Mouse (Mus musculus): ENCODE data around the gene Psen2. TPM values are rescaled to one million over a fixed set of nuclear protein-coding genes. Genes with fewer than 3 reads are reported as not detected.

The Psen2 gene
- polyA plus RNA-seq, 1 experiment from 2014 or later, result 20.6 TPM

DNA sequence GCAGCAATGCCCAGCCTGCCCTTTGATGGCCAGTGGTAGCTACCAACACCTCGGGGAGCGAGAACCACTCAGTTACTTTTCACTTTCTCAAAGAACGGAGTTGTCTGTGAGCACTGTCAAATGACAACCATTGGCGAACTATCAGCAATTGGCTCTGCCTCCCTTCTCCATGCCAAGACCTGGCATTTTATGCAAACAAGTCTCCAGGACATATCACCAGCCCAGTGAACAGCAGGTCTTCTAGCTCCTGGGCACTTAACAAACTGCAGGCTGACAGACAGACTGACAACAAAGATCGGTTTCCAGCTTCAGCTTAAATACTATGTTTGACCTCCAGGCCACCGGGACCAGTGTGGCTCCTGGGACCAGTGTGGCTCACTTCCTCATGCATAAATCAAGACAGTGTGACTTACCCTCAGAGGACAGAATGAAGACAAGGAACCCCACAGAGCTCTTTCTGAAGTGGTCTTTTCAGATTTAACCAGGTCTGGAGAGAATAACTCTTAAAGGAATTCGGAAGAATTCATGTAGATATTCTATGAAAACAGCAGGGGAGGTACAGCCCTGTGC lies 71.5 kb downstream of the Psen2 start:
- no peak for TF ChIP-seq CTCF (IDR thresholded peaks at IDR 0.05)
- ChIA-PET POLR2A (no interaction called here), CTCF (no interaction called here)
- in situ Hi-C loops (cut with MboI; ENCODE audit: low pct_unique_long_range_greater_than_20kb), result no loop called here
- no peak for ATAC-seq
- DNase-seq (ENCODE audit: low read depth, low spot score), result no peak
- H3K27me3 ChIP-seq, result peaks cover 5% of the 10 kb centered on the region

DNA sequence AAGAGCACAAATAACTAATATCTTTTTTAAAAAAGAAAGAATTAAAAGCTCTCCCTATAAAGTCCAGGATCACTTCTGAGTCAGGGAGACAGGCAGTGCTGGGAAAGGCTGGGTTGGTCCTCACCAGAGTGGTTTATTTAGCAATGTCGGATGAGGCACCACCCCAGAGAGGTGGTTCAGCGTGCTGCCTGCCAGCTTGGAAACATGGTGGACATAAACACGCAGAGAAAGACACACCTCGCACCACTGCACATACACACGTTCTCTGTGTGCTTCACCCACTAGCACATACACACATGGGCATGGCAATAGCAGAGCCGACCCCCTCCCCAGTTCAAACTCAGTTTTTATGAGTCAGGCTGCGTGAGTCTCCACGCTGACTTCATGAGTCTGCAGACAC lies 72.1 kb downstream of the Psen2 start:
- ChIA-PET CTCF (no interaction called here), POLR2A (no interaction called here)
- TF ChIP-seq CTCF (IDR thresholded peaks at IDR 0.05), result no peak
- peaks cover 5% of the 10 kb centered on the region for H3K27me3 ChIP-seq
- in situ Hi-C loops (cut with MboI; ENCODE audit: low pct_unique_long_range_greater_than_20kb), result no loop called here
- ATAC-seq (no peak), DNase-seq (ENCODE audit: low read depth, low spot score) (no peak)

DNA sequence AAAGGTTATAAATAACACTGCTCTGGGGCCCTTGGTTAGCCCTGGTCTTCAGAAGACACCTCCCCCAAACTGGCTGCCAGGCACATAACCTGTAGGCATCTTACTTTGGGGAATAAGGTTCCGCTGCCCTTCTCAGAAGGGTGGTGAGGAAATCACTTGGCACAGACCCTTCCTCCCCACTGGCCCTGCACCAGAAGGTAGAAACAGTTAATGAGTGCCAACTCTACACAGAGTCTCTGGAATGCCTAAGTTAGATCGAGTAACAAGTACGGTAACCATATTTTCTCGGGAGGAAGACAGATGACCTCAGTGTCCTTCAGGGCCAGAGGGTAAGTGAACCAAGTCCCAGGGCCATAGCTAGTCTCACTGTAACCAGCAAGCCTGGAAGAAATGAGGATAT lies 74.3 kb downstream of the Psen2 start:
- CTCF ChIA-PET, result no interaction called here
- in situ Hi-C loops (cut with MboI; ENCODE audit: low pct_unique_long_range_greater_than_20kb), result no loop called here
- no peak for DNase-seq (ENCODE audit: low read depth, low spot score)
- H3K27me3 ChIP-seq, result peaks cover 5% of the 10 kb centered on the region
- no peak for TF ChIP-seq CTCF (IDR thresholded peaks at IDR 0.05)
- POLR2A ChIA-PET, result no interaction called here
- ATAC-seq, result no peak

DNA sequence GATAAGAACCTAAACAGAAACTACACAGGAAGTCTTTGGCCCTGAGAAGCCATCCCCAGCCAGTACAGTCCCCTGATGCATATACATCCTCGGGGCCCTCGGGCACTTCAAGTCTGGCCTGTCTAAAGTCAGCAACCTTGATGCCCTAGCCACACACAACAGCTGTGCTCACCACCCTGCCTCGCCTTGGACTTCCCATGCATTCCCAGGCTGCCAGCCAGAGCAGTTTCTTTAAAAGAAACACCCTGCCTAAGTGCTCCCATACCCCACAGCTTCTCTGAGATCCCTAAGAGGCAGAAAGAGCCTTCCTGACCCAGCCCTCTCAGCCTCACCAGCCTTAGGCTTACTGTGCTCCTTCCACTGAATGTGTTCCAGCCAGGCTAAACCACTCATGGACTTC lies 76.9 kb downstream of the Psen2 start:
- in situ Hi-C loops (cut with MboI; ENCODE audit: low pct_unique_long_range_greater_than_20kb), result no loop called here
- DNase-seq (ENCODE audit: low read depth, low spot score), result no peak
- POLR2A ChIA-PET, result interaction anchor here (0.7 kb wide), 1 partner anchor 55 kb away, joined by 4 read pairs; no protein-coding TSS in a partner anchor
- CTCF ChIA-PET, result interaction anchor here (1.1 kb wide), 1 partner anchor 29 kb away, joined by 3 read pairs; no protein-coding TSS in a partner anchor
- no peak for ATAC-seq
- no peak for TF ChIP-seq CTCF (IDR thresholded peaks at IDR 0.05)
- H3K27me3 ChIP-seq, result peaks cover 5% of the 10 kb centered on the region

DNA sequence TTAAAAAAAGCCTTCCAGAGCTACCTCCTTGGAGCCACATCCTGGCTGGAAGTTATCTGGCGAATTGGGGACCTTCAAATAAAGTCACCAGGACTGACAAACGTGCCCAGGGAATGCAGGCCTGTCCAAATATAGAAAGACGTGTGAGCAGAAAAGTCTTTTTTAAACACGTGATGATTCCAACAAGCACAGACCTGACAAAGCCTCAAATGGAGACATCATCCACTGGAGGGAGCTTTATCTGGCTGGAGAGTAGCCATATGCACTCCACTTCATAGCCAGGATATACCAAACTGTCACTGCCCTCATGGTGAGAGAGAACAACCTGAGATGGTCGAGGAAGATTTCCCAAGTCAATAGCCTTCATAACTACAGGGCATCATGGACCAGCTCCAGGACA lies 77.4 kb downstream of the Psen2 start:
- POLR2A ChIA-PET, result no interaction called here
- no peak for TF ChIP-seq CTCF (IDR thresholded peaks at IDR 0.05)
- CTCF ChIA-PET, result interaction anchor here (1.1 kb wide), 1 partner anchor 29 kb away, joined by 3 read pairs; no protein-coding TSS in a partner anchor
- ATAC-seq (no peak), DNase-seq (ENCODE audit: low read depth, low spot score) (no peak)
- peaks cover 5% of the 10 kb centered on the region for H3K27me3 ChIP-seq
- in situ Hi-C loops (cut with MboI; ENCODE audit: low pct_unique_long_range_greater_than_20kb), result no loop called here

DNA sequence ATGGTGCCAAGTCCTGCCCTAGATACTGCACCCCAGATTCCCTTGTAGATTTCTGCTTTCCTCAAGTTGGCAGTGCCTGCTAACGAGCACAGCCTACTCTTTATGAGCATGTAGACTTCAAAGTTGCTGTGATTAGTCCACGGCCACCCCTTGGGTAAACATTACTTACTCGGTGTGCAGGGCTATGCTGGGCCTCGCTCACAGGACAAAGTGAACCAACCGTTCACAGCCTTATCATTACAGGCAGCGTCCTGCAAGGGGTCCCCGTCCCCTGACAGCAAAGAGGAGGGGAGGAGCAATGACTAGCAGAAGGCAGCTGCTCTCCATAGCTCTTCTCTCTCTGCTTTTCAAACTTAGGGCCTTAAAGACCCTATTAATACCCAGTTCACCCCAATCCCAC lies 78.5 kb downstream of the Psen2 start:
- DNase-seq (ENCODE audit: low read depth, low spot score) (no peak), ATAC-seq (no peak)
- TF ChIP-seq CTCF (IDR thresholded peaks at IDR 0.05), result no peak
- H3K27me3 ChIP-seq, result peaks cover 5% of the 10 kb centered on the region
- ChIA-PET CTCF (no interaction called here), POLR2A (no interaction called here)
- in situ Hi-C loops (cut with MboI; ENCODE audit: low pct_unique_long_range_greater_than_20kb), result no loop called here

DNA sequence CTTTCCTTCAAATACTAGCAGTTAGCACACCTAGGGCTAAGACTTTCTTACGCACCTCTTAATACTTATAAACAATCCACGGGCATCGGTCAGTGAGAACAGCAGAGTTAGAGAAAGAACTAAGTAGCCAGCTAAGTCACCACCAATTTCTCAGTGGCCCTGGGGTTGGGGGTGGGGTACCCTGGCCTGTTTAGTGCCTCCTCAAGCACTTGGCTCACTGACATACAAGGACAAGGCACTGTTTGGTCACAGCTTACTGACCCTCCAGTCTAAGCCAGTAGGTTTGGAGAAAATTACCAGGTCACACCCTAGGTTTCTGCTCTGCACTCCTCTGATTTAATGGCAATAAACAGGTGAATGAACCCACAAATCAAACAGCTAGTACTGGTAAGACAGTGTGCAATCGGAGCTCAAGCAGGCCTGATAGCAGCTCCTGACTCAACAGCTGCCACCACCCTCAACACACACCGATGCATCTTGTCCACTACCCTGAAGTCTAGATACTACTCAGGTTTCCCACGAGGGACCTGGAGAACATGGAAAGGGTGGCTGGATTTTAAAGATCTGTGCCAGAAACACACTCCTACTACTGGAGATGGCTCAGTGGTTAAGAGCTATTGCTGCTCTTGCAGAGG lies 79.6 kb downstream of the Psen2 start:
- H3K27me3 ChIP-seq, result peaks cover 5% of the 10 kb centered on the region
- DNase-seq (ENCODE audit: low read depth, low spot score) (no peak), ATAC-seq (no peak)
- in situ Hi-C loops (cut with MboI; ENCODE audit: low pct_unique_long_range_greater_than_20kb), result no loop called here
- TF ChIP-seq CTCF (IDR thresholded peaks at IDR 0.05), result no peak
- ChIA-PET CTCF (no interaction called here), POLR2A (no interaction called here)

DNA sequence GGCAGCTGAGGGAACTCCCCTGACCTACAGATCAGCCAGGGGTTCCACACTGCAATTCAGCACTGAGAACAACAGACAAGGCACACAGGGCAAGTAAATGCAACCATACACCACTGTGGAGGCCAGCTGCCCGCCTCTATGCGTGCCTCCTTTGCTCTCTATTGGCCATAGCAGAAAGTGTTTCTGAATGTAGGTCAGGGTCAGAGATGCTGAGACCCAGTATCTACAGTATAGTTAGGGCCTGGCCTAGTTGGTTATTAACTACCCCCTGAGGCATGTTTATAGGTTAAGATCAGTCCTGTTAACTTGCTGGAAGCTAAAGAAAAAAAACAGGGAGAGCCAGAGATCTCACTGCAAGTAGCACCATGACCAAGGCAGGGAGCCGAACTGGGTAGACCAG lies 80.5 kb downstream of the Psen2 start:
- CTCF ChIA-PET, result no interaction called here
- no peak for TF ChIP-seq CTCF (IDR thresholded peaks at IDR 0.05)
- H3K27me3 ChIP-seq, result peaks cover 3% of the 10 kb centered on the region
- in situ Hi-C loops (cut with MboI; ENCODE audit: low pct_unique_long_range_greater_than_20kb), result no loop called here
- DNase-seq (ENCODE audit: low read depth, low spot score) (no peak), ATAC-seq (no peak)
- POLR2A ChIA-PET, result no interaction called here

DNA sequence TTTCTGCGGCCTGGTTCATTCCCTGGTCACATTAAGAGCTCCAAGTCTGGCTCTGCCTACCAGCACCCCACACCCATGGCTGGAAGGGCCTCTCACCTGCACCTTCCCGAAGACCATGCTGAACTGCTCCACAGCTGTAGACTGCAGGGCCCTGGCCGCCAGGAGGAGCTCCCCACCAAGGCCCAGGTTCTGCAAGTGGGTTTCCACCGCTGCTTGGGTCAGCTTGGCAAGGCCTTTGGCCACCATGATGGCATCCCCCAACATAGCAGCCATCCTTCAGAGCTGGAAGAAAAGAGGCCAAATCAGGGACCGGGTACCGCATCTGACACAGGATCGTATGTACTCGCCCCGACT lies 81.3 kb downstream of the Psen2 start:
- in situ Hi-C loops (cut with MboI; ENCODE audit: low pct_unique_long_range_greater_than_20kb), result no loop called here
- no peak for TF ChIP-seq CTCF (IDR thresholded peaks at IDR 0.05)
- ATAC-seq (no peak), DNase-seq (ENCODE audit: low read depth, low spot score) (no peak)
- H3K27me3 ChIP-seq, result no peaks in the 10 kb centered on the region
- ChIA-PET CTCF (interaction anchor here (1.1 kb wide), 1 partner anchor 17 kb away, joined by 3 read pairs; no protein-coding TSS in a partner anchor), POLR2A (no interaction called here)

DNA sequence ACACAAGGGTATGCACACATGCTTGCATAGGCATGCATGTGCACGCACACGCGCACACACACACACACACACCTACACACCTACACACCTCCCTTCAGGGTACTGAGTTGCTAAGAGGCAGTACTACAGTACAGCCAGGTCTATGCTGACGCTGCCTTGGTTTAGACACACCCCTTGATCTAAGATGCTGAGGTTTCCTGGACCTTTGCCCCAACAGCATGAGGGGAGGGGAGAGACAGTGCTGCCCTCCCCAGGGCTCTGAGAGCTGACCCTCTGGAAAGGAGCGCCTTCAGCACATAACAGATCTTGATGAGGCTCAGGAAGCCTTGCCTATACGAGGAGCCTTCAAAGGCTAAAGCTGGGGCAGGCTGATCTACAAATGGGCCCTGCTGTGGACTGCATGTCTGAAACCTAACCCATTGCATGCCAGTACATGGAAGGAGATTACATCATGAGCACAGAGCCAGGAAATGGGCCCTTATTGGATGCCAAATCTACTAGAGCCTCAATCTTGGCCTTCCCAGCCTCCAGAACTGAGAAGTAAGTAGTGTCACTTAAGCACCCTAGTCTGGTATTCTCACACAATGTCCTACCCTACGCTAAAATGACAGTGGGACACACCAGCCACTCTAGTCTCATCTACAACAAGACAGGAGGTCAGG lies 81.8 kb downstream of the Psen2 start:
- CTCF ChIA-PET, result interaction anchor here (1.1 kb wide), 1 partner anchor 17 kb away, joined by 3 read pairs; no protein-coding TSS in a partner anchor

DNA sequence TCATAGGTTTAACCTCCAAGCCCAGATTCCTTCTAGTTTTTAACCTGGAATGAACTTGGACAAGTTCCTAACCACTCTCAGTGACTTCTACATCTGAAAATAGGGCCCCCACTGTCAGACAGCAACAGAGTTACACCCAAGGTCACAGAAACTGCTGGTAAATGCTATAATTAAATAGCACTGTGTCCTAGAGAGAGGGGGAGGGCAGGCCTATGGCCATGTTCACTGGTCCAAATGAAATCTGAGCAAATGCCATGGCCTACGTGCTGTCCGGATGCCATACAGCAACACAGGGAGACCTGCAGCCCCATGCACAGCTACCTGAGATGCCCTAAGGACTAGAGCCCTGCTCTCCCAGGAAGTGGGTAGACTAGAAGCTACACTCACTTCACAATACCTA lies 83.4 kb downstream of the Psen2 start:
- TF ChIP-seq CTCF (IDR thresholded peaks at IDR 0.05), result no peak
- in situ Hi-C loops (cut with MboI; ENCODE audit: low pct_unique_long_range_greater_than_20kb), result loop anchor here (5.0 kb wide), 2 partner anchors 37 to 242 kb away; no protein-coding TSS in a partner anchor
- no peaks in the 10 kb centered on the region for H3K27me3 ChIP-seq
- DNase-seq (ENCODE audit: low read depth, low spot score) (no peak), ATAC-seq (no peak)
- ChIA-PET POLR2A (no interaction called here), CTCF (interaction anchor here (1.4 kb wide), 1 partner anchor 321 kb away, joined by 4 read pairs; no protein-coding TSS in a partner anchor)

More for the DNA sequence above, 81.8 kb downstream of the Psen2 start:
- in situ Hi-C loops (cut with MboI; ENCODE audit: low pct_unique_long_range_greater_than_20kb), result no loop called here
- TF ChIP-seq CTCF (IDR thresholded peaks at IDR 0.05), result no peak
- ATAC-seq, result no peak
- no peak for DNase-seq (ENCODE audit: low read depth, low spot score)
- no peaks in the 10 kb centered on the region for H3K27me3 ChIP-seq
- POLR2A ChIA-PET, result interaction anchor here (0.5 kb wide), 1 partner anchor 769 kb away, joined by 3 read pairs; no protein-coding TSS in a partner anchor

Measured in Patski (cell line).